Mouse (Mus musculus) cerebellum, adult (tissue): ENCODE measurements around the gene Gm49387.

Source experiments
- ATAC-seq: cut with Nextera tagmentation; 2 replicates; pipeline ENCODE4 v1.9.2; 2017; ENCODE audit warnings: mild to moderate bottlenecking, moderate library complexity, mixed read lengths; ENCODE audit not compliant: insufficient number of reproducible peaks, low FRiP score, low TSS enrichment

Gene Gm49387

DNA sequence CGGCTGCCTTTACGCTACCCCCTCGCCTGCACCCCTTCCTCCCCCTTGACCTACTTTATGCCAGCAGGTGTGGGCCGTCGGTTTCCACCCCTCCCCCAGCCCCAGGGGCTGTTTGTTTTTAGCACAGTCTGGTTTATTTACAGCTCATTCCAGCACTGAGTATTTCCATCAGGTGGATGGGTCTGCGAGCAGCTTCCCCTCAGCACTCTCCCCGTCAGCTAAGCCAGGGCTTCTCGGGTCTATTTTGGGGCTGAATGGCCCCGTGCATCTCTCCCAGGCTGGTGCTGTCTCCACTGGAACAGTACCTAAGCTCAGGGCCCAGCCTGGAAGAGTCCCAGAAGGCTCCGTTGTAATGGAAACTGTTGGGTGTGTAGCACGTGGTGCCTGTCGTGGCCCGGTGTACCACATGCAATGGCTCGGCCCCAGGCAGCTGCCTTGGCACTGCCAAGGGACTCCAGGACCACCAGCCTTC is 84.7 kb downstream of the Gm49387 start:
- ATAC-seq, result no peak

DNA sequence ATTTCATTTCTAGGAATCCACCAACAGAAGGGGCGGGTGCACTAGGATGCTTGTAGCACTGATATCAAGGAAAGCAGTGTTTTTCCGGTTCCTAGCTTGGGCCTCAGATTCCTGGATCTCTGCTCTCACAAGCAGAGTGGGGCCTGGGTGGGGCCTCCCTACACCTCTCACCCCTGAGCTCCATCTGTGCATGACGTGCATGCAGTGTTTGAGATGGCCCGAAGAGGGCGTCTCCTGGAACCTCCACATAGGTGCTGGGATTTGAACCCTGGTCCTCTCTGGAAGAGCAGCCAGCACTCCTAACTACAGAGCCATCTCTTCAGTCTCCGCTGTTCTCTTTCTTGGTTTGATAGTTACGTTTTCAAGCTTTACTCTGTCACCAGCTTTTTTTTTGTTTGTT is 85.7 kb downstream of the Gm49387 start:
- ATAC-seq, result no peak

- ATAC-seq, result no peak
Measured at GRCm38 (mm10) chr14:31543885-31544442, 96.7 kb downstream of the Gm49387 start.

DNA sequence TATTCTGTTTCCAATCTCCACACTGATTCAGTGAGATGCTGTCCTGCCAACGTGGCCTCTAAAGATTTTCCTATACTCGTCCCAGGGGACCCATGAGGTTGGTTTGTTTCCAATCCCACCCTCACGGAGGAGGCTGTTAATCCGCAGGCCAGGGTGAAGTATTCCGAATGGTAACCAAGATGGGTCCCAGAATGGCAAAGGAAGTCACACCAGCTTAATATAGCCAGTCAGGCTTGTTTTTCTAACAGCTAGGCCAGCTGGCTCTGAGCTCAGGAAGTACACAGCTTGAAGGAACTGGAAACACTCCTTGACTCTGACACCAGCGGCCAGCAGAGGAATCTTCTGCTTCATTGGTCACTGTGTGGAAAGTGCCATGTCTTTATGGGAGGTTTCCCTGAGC is 103.4 kb downstream of the Gm49387 start:
- peak; percentile 90 for ATAC-seq

DNA sequence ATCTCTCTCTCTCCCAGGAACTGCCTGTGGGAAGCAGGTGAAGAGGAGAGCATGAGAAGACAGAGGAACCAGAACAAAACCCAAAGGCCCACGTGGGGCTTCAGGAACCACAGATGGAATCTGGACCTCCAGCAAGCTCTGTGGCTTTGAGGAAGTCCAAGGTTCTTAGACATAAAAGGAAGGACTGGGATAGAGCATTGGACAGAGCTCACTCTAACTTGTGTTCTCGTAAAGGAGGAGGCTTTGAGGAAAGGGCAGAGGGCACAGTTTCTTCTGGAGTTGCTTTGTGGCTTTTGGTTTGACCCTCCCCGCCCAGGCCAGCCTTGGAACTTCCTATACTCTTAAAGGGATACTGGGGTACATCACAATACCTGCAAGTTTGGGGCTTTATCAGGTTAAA is 108.0 kb downstream of the Gm49387 start:
- ATAC-seq, result no peak

DNA sequence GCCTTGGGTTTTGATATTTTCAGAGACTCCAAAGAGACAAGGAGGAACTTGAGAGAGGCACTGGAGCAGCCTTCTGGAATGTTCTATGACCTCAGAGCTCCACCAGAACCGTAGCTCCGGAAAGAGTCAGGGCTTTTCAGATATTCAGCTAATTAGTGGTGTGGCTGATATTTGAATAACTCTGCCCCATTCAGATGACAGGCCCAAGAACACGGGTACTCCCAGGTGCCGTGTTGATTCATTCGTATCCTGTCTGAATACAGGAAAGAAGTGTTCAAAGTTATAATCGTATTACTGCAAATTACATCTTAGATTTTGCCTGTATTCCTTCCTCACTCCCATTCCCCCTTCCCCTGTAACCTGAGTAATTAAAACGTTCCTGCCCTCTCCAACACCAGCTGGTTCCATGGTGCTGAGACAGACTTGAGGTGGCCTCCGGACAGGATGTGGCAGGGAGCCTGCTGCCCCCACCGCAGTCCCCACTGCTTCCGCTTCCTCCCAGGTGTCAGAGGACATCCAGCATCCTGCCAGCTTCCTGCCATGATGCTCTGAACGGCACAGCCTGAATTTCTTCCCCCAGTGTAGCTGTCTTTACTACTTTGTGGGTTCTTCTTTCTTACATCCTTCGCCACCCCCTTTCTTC is 109.1 kb downstream of the Gm49387 start:
- no peak for ATAC-seq

GRCm38 (mm10) chr14:31530847-31531246 is 109.8 kb downstream of the Gm49387 start:
- ATAC-seq, result no peak

DNA sequence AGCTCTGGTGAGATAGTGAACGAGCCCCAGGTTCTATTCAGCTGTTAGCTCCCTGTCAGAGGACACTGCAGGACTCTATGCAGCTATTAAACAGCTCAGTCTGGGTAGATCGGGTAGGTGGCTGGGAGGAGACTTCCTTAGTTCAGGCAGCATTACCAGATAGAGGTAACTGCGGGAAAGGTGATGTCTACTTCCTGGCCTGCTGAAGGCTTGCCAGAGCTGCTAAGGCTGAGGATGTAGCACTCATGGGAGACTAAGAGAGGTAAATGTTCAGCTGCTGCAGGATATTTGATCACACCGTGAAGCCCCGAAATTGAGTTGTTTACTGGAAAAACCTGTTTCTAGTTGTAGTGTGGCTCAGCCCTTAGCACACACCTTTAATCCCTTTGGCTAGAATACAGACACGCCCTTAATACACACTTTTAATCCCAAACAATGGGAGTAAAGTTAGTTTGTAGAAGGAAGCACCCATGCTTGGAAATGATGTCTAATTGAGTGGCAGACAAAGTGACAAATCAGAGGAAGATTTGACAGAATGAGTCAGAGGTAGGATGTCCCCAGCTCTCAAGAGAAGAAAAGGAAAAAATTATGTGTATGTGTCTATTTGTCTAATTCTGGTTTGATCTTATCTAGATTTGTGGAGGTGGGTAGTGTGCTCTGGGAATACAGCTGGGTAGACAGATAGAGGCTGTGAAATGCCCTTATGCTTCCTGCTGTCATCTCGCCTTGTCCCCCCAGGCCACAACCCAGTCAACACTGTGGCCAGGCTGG is 115.5 kb downstream of the Gm49387 start:
- ATAC-seq, result no peak

- ATAC-seq, result no peak
Measured at GRCm38 (mm10) chr14:31521318-31521717, 119.4 kb downstream of the Gm49387 start.

DNA sequence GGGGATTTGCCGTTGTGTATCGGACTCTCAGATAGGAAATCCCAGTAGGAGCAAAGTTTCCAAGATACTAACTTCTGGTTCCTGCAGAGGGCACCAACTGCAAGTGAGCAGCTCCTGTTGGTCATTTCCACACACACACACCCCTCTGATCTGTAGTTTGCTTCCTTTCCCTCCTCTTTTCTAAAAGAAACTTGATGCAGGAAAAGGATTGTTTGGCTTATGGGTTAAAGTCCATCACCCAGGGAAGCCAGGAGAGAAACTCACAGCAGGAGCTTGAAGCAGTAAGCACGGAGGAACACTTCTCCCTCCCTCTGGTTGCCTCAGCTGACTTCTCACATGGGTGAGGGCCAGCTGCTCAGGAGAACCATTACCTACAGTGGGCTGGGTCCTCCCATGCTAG is 121.5 kb downstream of the Gm49387 start:
- no peak for ATAC-seq

- no peak for ATAC-seq
Measured at GRCm38 (mm10) chr14:31515895-31516294, 124.8 kb downstream of the Gm49387 start.

- ATAC-seq, result no peak
Measured at GRCm38 (mm10) chr14:31510322-31510721, 130.4 kb downstream of the Gm49387 start.

DNA sequence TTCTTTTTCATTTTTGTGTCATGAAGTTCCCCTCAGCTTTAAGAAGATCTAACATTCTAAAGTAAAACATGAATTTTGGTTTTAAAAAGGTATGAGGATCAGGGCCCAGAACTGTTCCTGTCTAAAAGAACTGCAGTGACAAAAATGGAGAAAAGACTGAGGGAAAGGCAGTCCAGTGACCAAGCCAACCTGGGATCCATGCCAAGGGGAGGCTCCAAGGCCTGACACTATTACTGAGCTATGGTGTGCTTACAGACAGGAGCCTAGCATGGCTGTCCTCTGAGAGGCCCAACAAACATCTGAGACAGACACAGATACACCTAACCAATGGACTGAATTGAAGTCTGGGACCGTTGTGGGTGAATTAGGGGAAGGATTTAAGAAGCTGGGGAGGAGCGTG is 130.8 kb downstream of the Gm49387 start:
- ATAC-seq, result no peak

DNA sequence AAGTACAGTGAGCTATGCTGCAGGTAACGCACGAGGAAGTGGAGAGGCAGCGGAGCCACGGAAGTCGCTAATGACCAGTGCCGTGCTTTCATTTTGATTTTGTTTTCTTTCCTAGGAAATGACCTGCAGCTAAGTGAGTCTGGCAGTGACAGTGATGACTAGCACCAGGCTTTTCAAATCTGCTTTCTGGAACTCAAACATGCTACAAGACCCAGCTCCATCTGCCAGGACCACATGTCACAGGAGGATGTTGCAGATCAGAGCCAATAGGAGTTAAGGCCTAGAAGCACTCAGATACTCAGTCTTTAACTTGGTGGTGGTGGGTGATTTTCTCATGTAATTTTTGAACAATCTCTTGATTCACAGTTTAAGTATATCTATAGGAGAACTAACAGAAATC is 134.2 kb downstream of the Gm49387 start:
- peak; percentile 59; the same call in 1 of the 2 replicates for ATAC-seq

GRCm38 (mm10) chr14:31503406-31503805 is 137.3 kb downstream of the Gm49387 start:
- no peak for ATAC-seq
